Mouse (Mus musculus): Measurements from ENCODE around the gene Slit3.

- TF ChIP-seq GATA1 (IDR thresholded peaks at IDR 0.05; ENCODE audit: low read length) (no peak), TAL1 (IDR thresholded peaks at IDR 0.05; ENCODE audit: low read length) (no peak)
Measured at GRCm38 (mm10) chr11:35470853-35471252, 349.8 kb downstream of the Slit3 start.
